Mouse (Mus musculus) kidney, postnatal 0 days (tissue): ENCODE results near the gene Ankrd65. TPM values are rescaled to one million over a fixed set of nuclear protein-coding genes. Genes with fewer than 3 reads are reported as not detected.

ENCODE experiments used
- ATAC-seq: fragments of 200-750 bp; cut with Nextera tagmentation; replicated peaks from 2 replicates; pipeline ENCODE4 v1.8.0; 2017; ENCODE audit warnings: low read depth, moderate number of reproducible peaks, moderate TSS enrichment, moderate library complexity; ENCODE audit not compliant: low FRiP score
- DNase-seq: peaks from one replicate; pipeline ENCODE4 v3.0.0-alpha.2; 2016; ENCODE audit warnings: low spot score
- H3K27ac ChIP-seq: fragments of 300-500 bp; sonication (generic); 2 replicates; pipeline ENCODE4 v1.5.1; 2014; ENCODE audit warnings: mild to moderate bottlenecking
- H3K27me3 ChIP-seq: fragments of 300-500 bp; sonication (generic); 2 replicates; pipeline ENCODE4 v1.6.1; 2014; ENCODE audit warnings: low read length, mixed read lengths; ENCODE audit not compliant: insufficient read depth
- H3K36me3 ChIP-seq: fragments of 300-500 bp; sonication (generic); 2 replicates; pipeline ENCODE4 v1.6.1; 2014; ENCODE audit warnings: low read length, mixed read lengths; ENCODE audit not compliant: insufficient read depth
- H3K4me1 ChIP-seq: fragments of 300-500 bp; sonication (generic); replicated peaks from 2 replicates; pipeline ENCODE4 v1.6.1; 2014; ENCODE audit warnings: antibody characterized with exemption, low read length, mixed read lengths; ENCODE audit not compliant: insufficient read depth
- H3K4me2 ChIP-seq: fragments of 300-500 bp; sonication (generic); 2 replicates; pipeline ENCODE4 v1.6.1; 2014; ENCODE audit warnings: mild to moderate bottlenecking, low read length, moderate library complexity, mixed read lengths
- H3K4me3 ChIP-seq: fragments of 300-500 bp; sonication (generic); replicated peaks from 2 replicates; pipeline ENCODE4 v1.5.1; 2014; ENCODE audit warnings: low read depth, low read length
- H3K9ac ChIP-seq: fragments of 300-500 bp; sonication (generic); 2 replicates; pipeline ENCODE4 v1.6.1; 2014; ENCODE audit warnings: low read depth, low read length
- H3K9me3 ChIP-seq: fragments of 300-500 bp; sonication (generic); replicated peaks from 2 replicates; pipeline ENCODE4 v1.6.1; 2016; ENCODE audit warnings: low read length, inconsistent platforms, mixed read lengths
- CTCF ChIP-seq: IDR thresholded peaks from 2 replicates; pipeline ENCODE4 v1.5.1; 2016; ENCODE audit warnings: antibody characterized with exemption, low read depth, mild to moderate bottlenecking, moderate library complexity
- WGBS: fragments of 180-500 bp; shearing (Covaris S2); extraction: QIAGEN DNeasy Blood & Tissue Kit; methylation state at CpG from one replicate; pipeline ENCODE4 v1.1.7; 2014; 5-methylcytosine and 5-hydroxymethylcytosine counted together
- polyA plus RNA-seq: library from polyadenylated mRNA; unstranded; fragments of >200 nt; fragmentation: Nextera tagmentation; extraction: Ambion mirVana; gene quantifications from 2 replicates; pipeline ENCODE4 v1.2.1, GENCODE M21; 2015

The Ankrd65 gene
- polyA plus RNA-seq, 1 experiment from 2014 or later: 0.28 TPM

DNA sequence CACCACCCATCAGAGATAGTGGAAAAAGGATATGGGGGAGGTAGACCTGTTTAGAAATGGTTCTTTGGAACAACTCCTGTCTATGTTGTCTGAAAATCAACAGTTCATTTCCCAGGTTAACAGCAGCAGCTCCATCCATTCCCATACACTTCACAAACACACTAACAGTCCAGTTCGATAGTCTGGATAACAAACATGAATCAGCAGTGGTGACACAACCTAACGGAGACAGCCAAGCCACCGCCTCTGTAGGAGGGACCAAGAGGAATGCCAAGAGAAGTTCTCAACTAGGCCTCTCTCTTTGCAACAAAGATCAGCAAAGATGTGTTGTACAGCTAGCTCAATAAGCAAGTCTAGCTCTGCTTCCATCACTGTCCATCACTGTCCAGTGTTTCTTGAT is 27.9 kb upstream of the Ankrd65 start:
- no peak for ATAC-seq
- 81% methylated on average over 3 of the region's 3 CpGs for WGBS
- no peak overlapping the region for H3K4me2 ChIP-seq

DNA sequence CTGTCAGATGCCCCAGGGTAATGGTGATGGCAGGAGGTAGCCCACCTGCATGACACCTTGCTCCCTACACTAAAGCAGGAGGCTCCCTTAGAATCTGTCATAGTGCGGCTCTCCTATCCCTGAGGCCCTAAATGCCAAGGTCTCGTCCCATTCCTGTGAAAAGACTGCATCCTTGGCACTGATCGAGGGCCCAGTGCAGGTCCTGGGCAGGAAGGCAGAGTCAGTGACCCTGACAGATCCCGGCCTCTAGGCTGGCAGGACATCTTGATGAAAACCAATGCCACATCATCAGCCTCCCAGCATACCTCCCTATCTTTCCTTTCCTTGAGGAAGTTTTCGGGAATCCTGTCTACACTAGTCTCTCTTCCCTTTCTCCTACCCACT is 20.8 kb upstream of the Ankrd65 start:
- Histone ChIP-seq H3K27ac (peak overlapping the region; percentile 88; the same call in 1 of the 2 replicates), H3K4me1 (peaks cover 11% of the 10 kb centered on the region), H3K4me3 (peak overlapping the region; percentile 53), H3K4me2 (peak overlapping the region; percentile 88), H3K27me3 (no peaks in the 10 kb centered on the region), H3K9ac (peak overlapping the region; percentile 73; the same call in 1 of the 2 replicates), H3K9me3 (no peaks in the 10 kb centered on the region), H3K36me3 (no peaks in the 10 kb centered on the region)
- 63% methylated on average over 5 of the region's 5 CpGs for WGBS
- DNase-seq (no peak), ATAC-seq (no peak)
- no peak for TF ChIP-seq CTCF

More for the DNA sequence above, 27.9 kb upstream of the Ankrd65 start:
- no peak for TF ChIP-seq CTCF
- Histone ChIP-seq H3K9me3 (no peaks in the 10 kb centered on the region), H3K4me3 (no peak overlapping the region), H3K9ac (no peak overlapping the region), H3K27me3 (no peaks in the 10 kb centered on the region), H3K27ac (no peak overlapping the region), H3K36me3 (no peaks in the 10 kb centered on the region), H3K4me1 (0 out of 2 replicates have a peak, but pooled peaks cover 16% of the 10 kb centered on the region)
- DNase-seq: no peak

- peak overlapping the region; percentile 53 for H3K4me3 ChIP-seq
- H3K4me1 ChIP-seq: peaks cover 11% of the 10 kb centered on the region
- H3K9me3 ChIP-seq: no peaks in the 10 kb centered on the region
- no peaks in the 10 kb centered on the region for H3K27me3 ChIP-seq
- H3K4me2 ChIP-seq: peak overlapping the region; percentile 88
- no peaks in the 10 kb centered on the region for H3K36me3 ChIP-seq
- peak overlapping the region; percentile 73 for H3K9ac ChIP-seq
- DNase-seq (peak; percentile 92), ATAC-seq (peak; percentile 85)
- under 1% methylated on average over 39 of the region's 39 CpGs for WGBS
- peak; percentile 96 for TF ChIP-seq CTCF
- peak overlapping the region; percentile 88 for H3K27ac ChIP-seq
Observed at GRCm38 (mm10) chr4:155769880-155770512, 20.2 kb upstream of the Ankrd65 start.

- H3K4me1 ChIP-seq: peaks cover 11% of the 10 kb centered on the region
- no peak overlapping the region for H3K27ac ChIP-seq
- ATAC-seq (peak; percentile 30), DNase-seq (no peak)
- no peak for TF ChIP-seq CTCF
- H3K4me3 ChIP-seq: peak overlapping the region; percentile 53
- WGBS: 31% methylated on average over 24 of the region's 24 CpGs
- H3K4me2 ChIP-seq: peak overlapping the region; percentile 88
- H3K9ac ChIP-seq: peak overlapping the region; percentile 73; the same call in 1 of the 2 replicates
- H3K36me3 ChIP-seq: no peaks in the 10 kb centered on the region
- no peaks in the 10 kb centered on the region for H3K9me3 ChIP-seq
- H3K27me3 ChIP-seq: no peaks in the 10 kb centered on the region
Observed at GRCm38 (mm10) chr4:155770626-155771025, 19.6 kb upstream of the Ankrd65 start.

DNA sequence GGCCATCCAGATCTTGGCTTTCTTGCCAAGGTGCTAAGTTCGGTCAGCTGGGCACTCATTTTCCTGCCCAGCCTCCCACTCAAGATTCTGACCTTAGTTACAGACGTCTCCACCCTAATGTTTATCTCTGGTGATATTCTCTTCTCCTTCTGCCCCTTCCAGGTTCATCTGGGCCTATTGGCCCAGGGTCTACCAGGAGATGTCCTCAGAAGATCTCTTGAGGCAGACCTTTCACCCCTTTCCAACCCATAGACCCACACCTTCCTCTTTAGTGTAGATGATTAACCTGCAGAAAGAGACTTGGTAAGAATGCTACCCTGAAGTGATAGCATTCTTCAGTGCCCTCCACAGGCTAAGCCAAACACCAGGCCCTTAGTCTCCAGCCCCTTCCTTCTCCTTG is 18.5 kb upstream of the Ankrd65 start:
- no peaks in the 10 kb centered on the region for H3K36me3 ChIP-seq
- no peak for TF ChIP-seq CTCF
- ATAC-seq (no peak), DNase-seq (no peak)
- no peak overlapping the region for H3K4me3 ChIP-seq
- H3K27ac ChIP-seq: peak overlapping the region; percentile 34; the same call in 1 of the 2 replicates
- H3K27me3 ChIP-seq: no peaks in the 10 kb centered on the region; the same call in 1 of the 2 replicates
- no peak overlapping the region for H3K4me2 ChIP-seq
- H3K9me3 ChIP-seq: no peaks in the 10 kb centered on the region
- peaks cover 11% of the 10 kb centered on the region for H3K4me1 ChIP-seq
- 82% methylated on average over 2 of the region's 2 CpGs for WGBS
- H3K9ac ChIP-seq: no peak overlapping the region

DNA sequence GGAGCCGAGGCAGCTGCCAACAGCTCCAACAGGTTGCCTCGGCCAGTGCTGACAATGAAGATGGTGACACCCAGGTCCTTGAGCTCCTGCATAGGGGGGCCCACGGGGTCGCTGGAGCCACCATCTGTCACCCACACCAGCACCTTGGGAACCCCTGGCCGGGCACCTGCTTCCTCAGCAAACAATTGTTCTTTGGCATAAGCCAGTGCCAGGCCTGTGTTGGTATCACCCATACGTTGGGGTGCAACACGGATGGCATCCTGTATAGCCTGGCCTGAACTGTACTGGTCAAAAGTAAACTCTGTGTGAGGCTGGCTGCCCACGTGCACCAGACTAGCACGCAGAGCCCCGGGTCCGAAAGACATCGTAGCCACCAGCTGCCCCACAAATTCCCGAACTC is 17.5 kb upstream of the Ankrd65 start:
- Histone ChIP-seq H3K4me3 (no peak overlapping the region), H3K9ac (no peak overlapping the region), H3K4me1 (peaks cover 11% of the 10 kb centered on the region), H3K27ac (0 out of 2 replicates have a peak overlapping the region, but pooled peaks have one; percentile 13), H3K27me3 (no peaks in the 10 kb centered on the region; the same call in 1 of the 2 replicates), H3K9me3 (no peaks in the 10 kb centered on the region), H3K4me2 (no peak overlapping the region), H3K36me3 (no peaks in the 10 kb centered on the region)
- DNase-seq (no peak), ATAC-seq (no peak)
- 89% methylated on average over 13 of the region's 13 CpGs for WGBS
- no peak for TF ChIP-seq CTCF
